Comparison of ENCODE assay signal across 9 mouse cellular contexts in genomic region chr1:38440471-38440815, GRCm38 (mm10).
DNase-seq lines count a peak whose midpoint lies in the region; ATAC-seq and TF ChIP-seq lines count a peak whose summit lies in the region.
"Had no signal": no experiment of that assay in that cellular context is flagged by ENCODE, and none has a peak within 500 bp of the region (broad histone marks: within the 10 kb centered on the region; RNA-seq: fewer than 3 reads in every experiment).

No protein-coding gene starts in this region.

- no peak for DNase-seq in kidney, postnatal 4 days
- peak; percentile 20 to 50 for DNase-seq in lung, postnatal 4 days
- no peak for DNase-seq in layer of hippocampus, adult 9-10 months (ENCODE audit: low spot score)
- no peak for DNase-seq in embryo, embryonic 10 days (ENCODE audit: low spot score)
- DNase-seq in left cerebral cortex, adult 8-10 months (ENCODE audit: low spot score in 2 of 2), result no peak
- DNase-seq: right cerebral cortex, postnatal 14 days had no signal

- no peaks in the 10 kb centered on the region for H3K27me3 ChIP-seq in kidney, embryonic 15.5 days
- H3K27me3 ChIP-seq in hindbrain, embryonic 13.5 days, result no peaks in the 10 kb centered on the region

- H3K36me3 ChIP-seq in kidney, embryonic 15.5 days, result no peaks in the 10 kb centered on the region
- no peaks in the 10 kb centered on the region for H3K36me3 ChIP-seq in hindbrain, embryonic 13.5 days

- H3K27ac ChIP-seq in kidney, embryonic 15.5 days, result peak overlapping the region; percentile 91
- peak overlapping the region; percentile 83 for H3K27ac ChIP-seq in hindbrain, embryonic 13.5 days
- H3K27ac ChIP-seq in olfactory bulb, adult 2 months (ENCODE audit: insufficient read depth, low read depth, low read length), result peak overlapping the region; percentile 6; the same call in 1 of the 2 replicates

- TF ChIP-seq POLR2A in olfactory bulb, adult 2 months (IDR thresholded peaks at IDR 0.05; ENCODE audit: insufficient read depth, low read depth, low read length), result no peak

- WGBS in kidney, embryonic 15.5 days, result 34% methylated on average over 6 of the region's 6 CpGs
- WGBS in hindbrain, embryonic 13.5 days, result 46% methylated on average over 6 of the region's 6 CpGs
- 79% methylated on average over 6 of the region's 6 CpGs for WGBS in olfactory bulb, adult 2 months

- no peak overlapping the region for H3K4me3 ChIP-seq in kidney, embryonic 15.5 days (replicated peaks)
- H3K4me3 ChIP-seq in hindbrain, embryonic 13.5 days, result no peak overlapping the region
- H3K4me3 ChIP-seq in olfactory bulb, adult 2 months (ENCODE audit: insufficient read depth, low read depth, low read length), result no peak overlapping the region

- ATAC-seq in kidney, embryonic 15.5 days (replicated peaks; ENCODE audit: low FRiP score), result no peak
- ATAC-seq in hindbrain, embryonic 13.5 days (ENCODE audit: low FRiP score), result no peak

- no peak overlapping the region for H3K9ac ChIP-seq in kidney, embryonic 15.5 days
- H3K9ac ChIP-seq in hindbrain, embryonic 13.5 days, result no peak overlapping the region

- H3K4me2 ChIP-seq in kidney, embryonic 15.5 days, result peak overlapping the region; percentile 39
- H3K4me2 ChIP-seq in hindbrain, embryonic 13.5 days, result no peak overlapping the region

- no peaks in the 10 kb centered on the region for H3K9me3 ChIP-seq in kidney, embryonic 15.5 days (replicated peaks)
- no peaks in the 10 kb centered on the region for H3K9me3 ChIP-seq in hindbrain, embryonic 13.5 days

- no peak for TF ChIP-seq CTCF in olfactory bulb, adult 2 months (IDR thresholded peaks at IDR 0.05; ENCODE audit: insufficient read depth, low read depth, low read length)

- peaks cover 70% of the 10 kb centered on the region for H3K4me1 ChIP-seq in kidney, embryonic 15.5 days
- H3K4me1 ChIP-seq in hindbrain, embryonic 13.5 days (replicated peaks), result peaks cover 78% of the 10 kb centered on the region
- H3K4me1 ChIP-seq in olfactory bulb, adult 2 months (ENCODE audit: control insufficient read depth, insufficient read depth, low read length), result peaks cover 11% of the 10 kb centered on the region

Comparison
In these comparisons a context has a peak if more than half of its experiments do, and no peak if none do; other contexts are left out.
1. H3K27ac ChIP-seq: peak in every context shown above with its lines; median percentile 91 in kidney, embryonic 15.5 days; 83 in hindbrain, embryonic 13.5 days; 6 in olfactory bulb, adult 2 months.
2. DNase-seq: peak in lung, postnatal 4 days (2 of 2); none in kidney, postnatal 4 days (0 of 2), layer of hippocampus, adult 9-10 months (single experiment), embryo, embryonic 10 days (single experiment) and left cerebral cortex, adult 8-10 months (0 of 2).